Mouse (Mus musculus) left cerebral cortex, postnatal 4 days (tissue): ENCODE measurements around the gene Ajm1. TPM values are rescaled to one million over a fixed set of nuclear protein-coding genes. Genes with fewer than 3 reads are reported as not detected.
A peak's percentile ranks its signal among the peaks of the same experiment; 100 is the strongest.

Source experiments
- DNase-seq: peaks from one replicate; pipeline ENCODE4 v3.0.0-alpha.2; 2022
- intact Hi-C: fragments of 180-260 bp; cut with DNase I; formaldehyde crosslinking; loops from one replicate; pipeline ENCODE4 v1.15.1; 2025
- total RNA-seq, 2 experiments: library from RNA; stranded (reverse); gene quantifications; 2 replicates each; pipeline ENCODE4 v1.2.3; 2021

Ajm1 gene
- total RNA-seq, 2 experiments from 2014 or later, result 49.0 to 59.4 TPM

DNA sequence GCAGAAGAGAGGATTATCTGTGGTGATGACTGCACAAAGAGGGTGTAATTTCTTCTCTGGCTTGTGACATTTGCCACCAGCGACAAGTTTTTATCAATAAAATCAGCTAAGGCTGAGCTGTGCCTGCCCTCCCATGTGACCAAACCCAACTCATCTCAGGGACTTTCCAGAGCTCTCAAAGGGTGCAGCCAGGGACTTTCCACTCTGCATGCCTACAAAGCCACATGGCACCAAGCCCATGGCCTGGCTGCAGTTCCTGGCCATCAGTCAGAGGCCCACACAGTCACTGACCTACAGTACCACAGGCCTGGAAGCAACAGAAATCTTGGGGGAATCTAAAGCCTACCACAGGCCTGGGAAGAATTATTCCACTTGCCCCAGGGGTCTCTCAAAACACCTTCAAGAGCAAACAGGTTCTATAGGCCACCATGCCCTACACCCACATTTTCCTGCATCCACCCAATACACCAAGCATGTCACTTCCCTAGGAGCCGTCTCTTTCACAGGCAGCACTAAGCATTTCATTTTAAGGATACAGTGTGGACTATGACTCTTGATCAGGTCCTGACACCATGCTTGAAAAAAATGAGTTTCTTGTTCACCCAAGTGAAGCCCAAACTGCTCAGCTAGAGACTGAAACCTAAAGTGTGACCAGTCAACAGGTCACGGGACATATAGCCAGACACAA is 47.2 kb downstream of the Ajm1 start:
- intact Hi-C loops, result no loop called here
- peak; percentile 58 for DNase-seq

DNA sequence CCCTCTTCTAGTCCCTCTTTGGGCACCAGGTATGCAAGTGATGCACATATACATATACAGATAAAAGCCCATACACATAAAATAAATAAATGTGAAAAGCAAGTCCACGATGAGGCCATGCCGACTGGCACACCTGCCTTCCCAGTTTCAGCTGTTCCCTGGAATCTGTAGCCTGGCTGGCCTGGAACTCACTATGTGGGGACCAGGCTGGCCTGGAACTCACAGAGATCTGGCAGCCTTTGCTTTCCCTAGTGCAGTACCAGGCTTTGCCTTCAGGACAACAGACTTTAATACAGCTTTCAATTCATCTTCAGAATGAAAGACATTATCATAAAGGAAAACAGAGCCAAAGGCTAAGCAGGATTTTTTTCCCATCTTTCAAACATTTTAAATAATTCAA is 47.9 kb downstream of the Ajm1 start:
- intact Hi-C loops, result no loop called here
- DNase-seq, result no peak

DNA sequence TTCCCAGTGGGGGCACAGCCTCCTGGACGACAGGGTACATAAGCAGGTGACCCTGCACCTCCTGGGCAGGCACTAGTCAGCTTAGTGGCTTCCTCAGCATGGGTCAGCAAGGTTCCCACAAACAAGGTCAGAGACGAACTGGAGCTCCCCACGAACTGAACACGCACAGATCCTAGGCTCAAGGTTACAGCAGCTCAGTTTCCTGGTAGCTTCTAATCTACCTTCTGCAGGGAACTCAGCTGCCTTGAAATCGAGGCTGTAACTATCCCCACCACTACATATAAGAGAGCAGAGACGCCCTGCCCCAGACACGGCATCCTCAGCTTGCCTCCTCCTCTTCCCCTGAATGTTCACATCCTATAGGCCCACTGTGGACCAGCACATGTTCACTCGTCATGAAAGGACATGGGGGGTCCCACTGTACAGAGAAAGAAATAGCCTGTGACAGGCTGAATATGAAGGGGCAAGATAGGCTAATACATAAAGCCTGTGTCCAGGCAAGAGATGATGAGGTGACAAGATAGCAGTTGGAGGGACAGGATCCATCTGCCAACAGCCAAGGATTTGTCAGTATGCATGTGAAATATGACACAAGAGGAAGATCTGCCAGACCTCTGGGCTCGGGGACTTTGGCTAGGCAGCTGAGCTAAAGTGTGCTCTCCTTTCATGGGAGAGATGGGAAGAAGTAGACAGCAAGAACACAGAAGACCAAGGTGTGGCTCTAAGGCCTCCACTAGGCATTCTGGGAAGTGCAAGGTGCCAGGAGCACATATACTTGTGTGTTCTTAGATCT is 54.9 kb downstream of the Ajm1 start:
- DNase-seq, result no peak

More for the DNA sequence above, 54.9 kb downstream of the Ajm1 start:
- intact Hi-C loops, result no loop called here

Other genes with a start within 250 kb of the Ajm1 start
- 10 to 100 TPM; 51.0 to 61.3 TPM for gene Man1b1, start 249.4 kb downstream of the Ajm1 start, total RNA-seq
- gene Dpp7, start 225.4 kb downstream of the Ajm1 start, total RNA-seq, result 10 to 100 TPM; 23.0 to 27.3 TPM
- gene Uap1l1, start 216.1 kb downstream of the Ajm1 start, total RNA-seq, result 1 to 10 TPM; 6.5 to 7.3 TPM
- 10 to 100 TPM; 11.7 to 11.8 TPM for gene Sapcd2, start 209.4 kb downstream of the Ajm1 start, total RNA-seq
- gene Entpd2, start 185.9 kb downstream of the Ajm1 start, total RNA-seq, result 1 to 10 TPM; 6.8 to 7.2 TPM
- 100 to 1,000 TPM; 478 to 490 TPM for gene Npdc1, start 182.4 kb downstream of the Ajm1 start, total RNA-seq
- gene Fut7, start 158.5 kb downstream of the Ajm1 start, total RNA-seq, result under 1 TPM in 1 of 2 experiments, not detected in 1; 0.16 TPM
- 10 to 100 TPM; 78.4 to 99.2 TPM for gene Abca2, start 153.1 kb downstream of the Ajm1 start, total RNA-seq
- gene Clic3, start 124.9 kb downstream of the Ajm1 start, total RNA-seq, result under 1 TPM in 1 of 2 experiments, not detected in 1; 0.52 TPM
- 10 to 100 TPM; 83.1 to 92.4 TPM for gene Paxx, start 120.7 kb downstream of the Ajm1 start, total RNA-seq
- gene Ptgds, start 111.7 kb downstream of the Ajm1 start, total RNA-seq, result 100 to 1,000 TPM; 665 to 881 TPM
- gene Lcn12, start 87.8 kb downstream of the Ajm1 start, total RNA-seq, result not detected
- gene Fbxw5, start 81.0 kb downstream of the Ajm1 start, total RNA-seq, result 100 to 1,000 TPM; 117 TPM
- gene C8g, start 80.0 kb downstream of the Ajm1 start, total RNA-seq, result 1 to 10 TPM in 1 of 2 experiments, under 1 TPM in 1; 0.98 to 1.3 TPM
- gene Traf2, start 34.8 kb downstream of the Ajm1 start, total RNA-seq, result 1 to 10 TPM; 7.5 to 8.6 TPM
- 100 to 1,000 TPM; 154 to 155 TPM for gene Edf1, start 23.9 kb downstream of the Ajm1 start, total RNA-seq
- 1 to 10 TPM; 1.8 to 2.9 TPM for gene Mamdc4, start 6.9 kb downstream of the Ajm1 start, total RNA-seq
- gene Phpt1, start 6.5 kb downstream of the Ajm1 start, total RNA-seq, result 10 to 100 TPM; 77.1 to 79.5 TPM
- 10 to 100 TPM; 85.9 to 87.1 TPM for gene Rabl6, start 26.8 kb upstream of the Ajm1 start, total RNA-seq
- gene Ccdc183, start 35.9 kb upstream of the Ajm1 start, total RNA-seq, result not detected
- gene Tmem141, start 40.2 kb upstream of the Ajm1 start, total RNA-seq, result 10 to 100 TPM; 21.7 to 27.1 TPM
- gene Fcna, start 46.3 kb upstream of the Ajm1 start, total RNA-seq, result 1 to 10 TPM; 1.0 to 1.6 TPM
- not detected for gene Lcn8, start 71.4 kb upstream of the Ajm1 start, total RNA-seq
- gene Lcn5, start 76.2 kb upstream of the Ajm1 start, total RNA-seq, result not detected
- gene Lcn6, start 95.0 kb upstream of the Ajm1 start, total RNA-seq, result not detected
- gene Lcn10, start 101.0 kb upstream of the Ajm1 start, total RNA-seq, result not detected
- gene Obp2a, start 118.3 kb upstream of the Ajm1 start, total RNA-seq, result not detected
- gene Bmyc, start 125.0 kb upstream of the Ajm1 start, total RNA-seq, result 10 to 100 TPM; 75.2 to 76.6 TPM
- gene Obp2b, start 155.3 kb upstream of the Ajm1 start, total RNA-seq, result not detected
- gene Lcn3, start 183.8 kb upstream of the Ajm1 start, total RNA-seq, result not detected
- gene Lcn11, start 195.3 kb upstream of the Ajm1 start, total RNA-seq, result not detected
- not detected for gene Gm13539, start 200.5 kb upstream of the Ajm1 start, total RNA-seq
- not detected for gene Glt6d1, start 234.1 kb upstream of the Ajm1 start, total RNA-seq
- gene Lcn9, start 241.4 kb upstream of the Ajm1 start, total RNA-seq, result not detected